In genomic region chr15:89531399-89531798, GRCm38 (mm10) we compare ENCODE assay signal across 22 mouse cellular contexts. TPM values are rescaled to one million over a fixed set of nuclear protein-coding genes. Genes with fewer than 3 reads are reported as not detected.
"Had no signal": no experiment of that assay in that cellular context is flagged by ENCODE, and none has a peak within 500 bp of the region (broad histone marks: within the 10 kb centered on the region; RNA-seq: fewer than 3 reads in every experiment).

No protein-coding gene starts in this region.

- H3K27ac ChIP-seq: heart, adult 2 months; heart, embryonic 13.5 days; heart, embryonic 15.5 days; kidney, embryonic 15.5 days; kidney, postnatal 0 days; limb, embryonic 13.5 days; limb, embryonic 15.5 days; liver, embryonic 12.5 days; liver, embryonic 14.5 days had no signal

- H3K36me3 ChIP-seq: heart, embryonic 15.5 days had no signal

- H3K27me3 ChIP-seq: limb, embryonic 15.5 days; liver, embryonic 12.5 days had no signal

- H3K4me3 ChIP-seq: heart, adult 2 months; heart, embryonic 13.5 days; heart, embryonic 15.5 days; kidney, embryonic 15.5 days; limb, embryonic 13.5 days; limb, embryonic 15.5 days; liver, embryonic 12.5 days had no signal

- H3K9me3 ChIP-seq: heart, embryonic 13.5 days; heart, embryonic 15.5 days; kidney, embryonic 15.5 days; limb, embryonic 13.5 days; limb, embryonic 15.5 days; liver, embryonic 12.5 days had no signal

- DNase-seq: gastrocnemius, postnatal 14 days; gastrocnemius, postnatal 36 days; heart, adult 2 months; heart, postnatal 14 days; heart, postnatal 36 days; kidney, adult 11 months; kidney, adult 2 months; kidney, adult 9 months; kidney, postnatal 14 days; kidney, postnatal 36 days; layer of hippocampus, postnatal 36 days; left cerebral cortex, postnatal 4 days had no signal

- ATAC-seq: liver, embryonic 12.5 days had no signal

- H3K9ac ChIP-seq: heart, embryonic 13.5 days; heart, embryonic 15.5 days; kidney, embryonic 15.5 days; limb, embryonic 13.5 days; limb, embryonic 15.5 days; liver, embryonic 12.5 days; liver, embryonic 14.5 days had no signal

- H3K4me2 ChIP-seq: heart, embryonic 11.5 days; heart, embryonic 13.5 days; heart, embryonic 15.5 days; kidney, embryonic 15.5 days; limb, embryonic 13.5 days; limb, embryonic 15.5 days; liver, embryonic 12.5 days had no signal

- H3K4me1 ChIP-seq: liver, embryonic 12.5 days had no signal

RNA-seq across cellular contexts. Expression of gene Acr, which starts 36.7 kb away (rescaled TPM):
- polyA plus RNA-seq: kidney, postnatal 0 days; limb, embryonic 11.5 days; limb, embryonic 13.5 days; limb, embryonic 15.5 days; liver, embryonic 12.5 days had no signal
